Mouse (Mus musculus) kidney, adult 9 months (tissue): ENCODE results near the gene Parm1.

Experiments
- DNase-seq: peaks from one replicate; pipeline ENCODE4 v3.0.0; 2022

The Parm1 gene

GRCm38 (mm10) chr5:91655263-91655662, 137.8 kb downstream of the Parm1 start:
- DNase-seq: no peak

GRCm38 (mm10) chr5:91662715-91663114, 145.3 kb downstream of the Parm1 start:
- no peak for DNase-seq

- no peak for DNase-seq
These were observed 149.7 kb downstream of the Parm1 start for GRCm38 (mm10) chr5:91667127-91667526.

- no peak for DNase-seq
These were observed 151.8 kb downstream of the Parm1 start for GRCm38 (mm10) chr5:91669235-91669634.
